Mouse (Mus musculus) neural tube, embryonic 10.5 days (tissue): ENCODE measurements at regions not wholly inside any gene's neighbourhood (a gene's known extent, or its start where the extent isn't known, plus 50 kb on each side); places are given as distances from the start of the nearest gene placed in this dataset.

Source experiments
- DNase-seq: peaks from one replicate; pipeline ENCODE4 v3.0.0-alpha.2; 2017; ENCODE audit warnings: low spot score; ENCODE audit errors: extremely low spot score

- no peak for DNase-seq
These were observed 136.9 kb downstream of the Barhl2 start for GRCm38 (mm10) chr5:106321023-106321422.

DNA sequence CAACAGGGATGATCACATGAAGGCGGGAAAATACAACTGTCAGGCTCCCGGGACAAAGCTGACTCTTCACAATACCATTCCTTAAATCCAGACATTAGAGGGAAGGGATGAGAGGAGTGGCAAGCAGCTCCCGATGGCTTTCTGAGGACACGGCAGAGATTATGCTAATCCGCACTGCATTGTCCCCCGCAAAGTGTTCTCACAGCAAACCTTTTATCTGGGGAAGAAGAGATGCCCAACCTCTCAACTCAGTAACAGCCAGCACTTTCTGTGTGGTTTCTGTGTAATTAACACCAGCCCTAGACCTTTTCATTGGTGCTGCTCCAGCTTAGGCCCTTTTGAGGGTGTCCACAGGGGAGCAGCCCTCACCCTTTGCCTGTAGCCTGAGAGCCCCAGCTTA is 137.9 kb downstream of the Barhl2 start:
- no peak for DNase-seq

DNA sequence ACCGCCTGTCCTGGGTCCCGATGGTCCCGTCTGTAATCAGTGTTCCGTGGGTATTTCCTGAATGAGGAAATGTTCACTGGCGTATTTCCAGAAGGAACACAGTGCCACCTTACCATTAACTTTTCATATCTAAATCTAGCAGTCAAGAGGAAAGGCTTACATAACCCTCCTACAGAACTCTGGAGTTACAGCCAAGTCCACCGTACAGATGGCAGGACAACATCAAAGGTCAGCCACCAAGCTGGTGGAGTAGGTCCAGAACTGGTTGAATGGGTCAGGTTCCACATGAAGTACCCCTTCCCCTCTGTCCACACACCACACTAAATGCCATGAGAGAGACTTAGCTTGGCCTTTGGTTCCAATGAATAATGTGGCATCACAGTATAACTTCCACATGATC is 139.7 kb downstream of the Barhl2 start:
- DNase-seq: no peak

DNA sequence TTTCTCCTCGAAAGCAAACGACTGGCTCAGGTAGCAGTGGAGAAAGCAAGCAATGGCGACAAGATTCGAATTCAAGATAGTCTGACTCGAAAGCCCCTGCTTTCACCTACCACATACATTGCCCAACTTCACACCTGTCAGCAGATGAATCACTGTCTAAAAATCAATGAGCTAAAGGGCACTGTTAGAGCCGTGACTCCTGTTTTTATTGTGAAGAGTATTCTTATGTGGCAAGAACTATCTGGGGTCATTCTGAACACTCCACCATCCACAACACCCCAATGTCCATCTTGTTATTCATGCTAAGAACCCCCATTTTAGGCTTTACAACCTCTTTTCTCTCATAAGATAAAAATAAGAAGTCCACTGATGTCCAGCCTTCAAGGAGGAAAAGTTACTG is 144.1 kb downstream of the Barhl2 start:
- no peak for DNase-seq

DNA sequence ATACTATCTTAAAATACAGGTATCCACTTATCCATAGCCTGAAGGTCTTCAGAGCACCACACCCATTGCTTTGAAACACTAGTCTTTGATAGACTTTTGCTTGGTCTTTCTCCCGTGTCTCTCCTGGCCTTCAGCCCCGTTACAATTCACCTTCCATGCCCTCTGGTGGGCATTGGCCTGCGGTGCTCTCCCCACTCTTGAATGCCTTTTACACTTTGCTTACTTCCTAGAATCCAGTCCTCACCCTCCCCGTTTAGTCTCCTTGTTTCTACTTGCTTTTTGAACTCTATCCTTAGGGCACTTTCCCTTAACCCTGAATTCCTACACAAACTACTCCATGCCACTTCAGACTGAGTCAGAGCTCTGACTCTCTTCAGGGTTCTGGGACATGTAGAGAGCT is 156.6 kb downstream of the Barhl2 start:
- no peak for DNase-seq

GRCm38 (mm10) chr5:106296721-106297120 is 161.2 kb downstream of the Barhl2 start:
- DNase-seq: no peak

DNA sequence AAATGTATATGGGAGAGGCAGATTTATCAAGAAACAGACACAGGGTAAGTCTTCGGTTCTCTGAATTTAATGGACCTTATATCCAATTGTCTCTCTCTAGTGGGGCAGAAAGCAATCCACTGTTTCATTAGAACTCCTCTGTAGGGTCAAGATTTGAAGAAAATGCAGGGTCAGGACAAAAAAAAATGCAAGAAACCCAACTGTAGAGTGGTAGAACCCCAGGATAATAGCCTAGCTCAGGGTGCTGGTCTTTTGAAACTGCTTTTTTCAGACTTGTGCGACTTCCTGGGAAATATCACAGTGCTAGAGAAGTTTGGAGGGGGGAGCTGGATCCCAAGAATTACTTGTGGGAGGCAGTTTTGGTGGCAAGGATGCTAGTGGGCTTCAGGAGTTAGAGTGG is 162.0 kb downstream of the Barhl2 start:
- no peak for DNase-seq

- DNase-seq: no peak
These were observed 162.4 kb downstream of the Barhl2 start for GRCm38 (mm10) chr5:106295538-106295937.

DNA sequence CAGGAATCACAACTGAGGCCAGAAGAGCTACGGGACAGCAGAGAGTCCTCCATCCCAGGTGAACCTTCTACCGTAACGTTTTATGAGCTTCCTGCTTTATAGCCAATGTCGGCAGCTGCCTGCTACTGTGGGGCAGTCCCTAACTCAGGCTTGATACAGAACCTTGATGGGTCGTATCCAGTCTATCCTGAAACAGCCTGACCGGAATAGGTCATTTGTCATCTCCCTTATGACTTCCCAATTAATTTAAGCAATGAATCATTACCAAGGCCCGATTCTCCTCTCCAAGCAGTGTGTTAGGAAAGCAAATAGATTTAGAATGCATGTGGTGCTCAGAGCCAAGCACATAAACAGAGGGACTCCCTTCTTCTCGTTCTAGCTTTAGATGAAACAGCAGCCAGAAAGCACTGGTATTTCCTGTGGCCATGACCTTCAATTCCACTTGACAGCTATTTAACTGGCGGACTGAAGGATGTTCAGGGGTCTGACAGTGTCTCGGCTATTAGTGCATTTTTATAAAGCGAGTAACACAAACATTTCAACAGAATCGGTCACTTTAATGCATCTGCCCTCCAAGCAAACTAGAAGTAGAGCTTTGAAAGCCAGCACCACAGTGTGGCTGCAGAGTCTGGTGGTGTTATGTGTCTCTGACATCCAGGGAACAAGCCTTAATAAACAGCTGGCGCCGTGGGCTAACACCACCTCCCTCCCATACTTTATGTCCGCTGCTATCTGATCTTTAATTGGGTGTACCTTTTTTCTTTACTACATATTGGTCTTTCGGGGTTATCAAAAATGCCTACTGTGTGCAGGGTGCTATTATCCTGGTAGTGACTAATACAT is 165.4 kb downstream of the Barhl2 start:
- DNase-seq: no peak

DNA sequence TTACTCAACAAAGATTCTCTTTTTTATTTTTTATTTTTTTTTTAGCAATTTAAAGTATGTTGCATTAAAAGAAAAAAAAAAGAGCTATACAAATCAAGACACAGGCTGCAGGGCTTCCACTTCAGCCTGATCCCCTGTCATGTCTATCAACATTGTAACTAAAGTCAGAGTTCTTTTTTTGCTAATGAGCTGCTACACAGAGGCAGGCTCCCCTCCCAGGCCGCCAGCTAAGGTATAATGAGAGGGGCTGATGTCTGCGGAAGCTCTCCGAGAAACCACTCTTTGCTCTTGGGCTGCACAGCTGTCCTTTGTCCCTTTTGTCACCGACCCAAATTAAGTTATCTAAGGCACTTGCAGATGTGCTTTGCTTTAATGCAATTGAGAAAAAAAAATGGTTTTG is 172.8 kb downstream of the Barhl2 start:
- DNase-seq: no peak

DNA sequence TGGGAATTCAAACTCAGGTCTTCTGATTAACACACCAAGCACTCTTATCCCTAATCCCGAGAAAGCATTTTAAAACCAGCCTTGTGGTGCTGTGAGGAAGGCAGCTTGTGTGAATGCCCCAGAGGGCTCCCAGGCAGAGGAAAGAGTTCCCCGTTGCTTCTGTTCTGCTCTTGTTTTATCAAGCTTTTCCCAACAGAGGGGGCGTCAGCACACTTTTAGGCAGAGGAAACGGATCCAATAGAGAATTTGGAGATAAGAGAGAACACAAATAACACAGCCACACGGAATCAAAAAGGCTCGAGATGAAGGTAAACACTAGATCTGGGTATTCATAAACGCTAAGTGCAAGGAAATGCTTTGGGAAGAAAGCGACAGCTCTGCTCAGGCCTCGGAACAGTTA is 173.2 kb downstream of the Barhl2 start:
- no peak for DNase-seq

- no peak for DNase-seq
These were observed 175.3 kb downstream of the Barhl2 start for GRCm38 (mm10) chr5:106282646-106283045.

- DNase-seq: no peak
These were observed 180.2 kb downstream of the Barhl2 start for GRCm38 (mm10) chr5:106277786-106278185.

- no peak for DNase-seq
These were observed 180.7 kb downstream of the Barhl2 start for GRCm38 (mm10) chr5:106277231-106277630.

GRCm38 (mm10) chr5:106276186-106276585 is 181.8 kb downstream of the Barhl2 start:
- no peak for DNase-seq

DNA sequence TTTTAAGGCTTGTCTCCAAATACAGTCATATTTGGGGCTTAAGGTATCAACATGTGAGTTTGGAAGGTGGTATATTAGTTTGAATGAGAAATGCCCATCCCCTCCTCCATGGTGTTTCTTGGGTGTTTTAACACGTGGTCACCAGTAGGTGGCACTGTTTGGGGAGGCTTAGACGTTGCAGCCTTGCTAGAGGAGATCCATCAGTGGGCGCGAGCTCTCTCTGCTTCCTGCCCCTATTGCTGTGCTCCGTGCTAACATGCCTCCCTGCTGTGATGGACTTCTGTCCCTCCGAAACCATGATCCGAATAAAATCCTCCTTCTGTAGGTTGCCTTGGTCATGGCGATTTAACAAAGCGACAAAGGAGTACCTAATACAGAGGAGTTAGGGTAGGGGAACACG is 183.3 kb downstream of the Barhl2 start:
- peak; percentile 40 for DNase-seq

- DNase-seq: no peak
These were observed 193.4 kb downstream of the Barhl2 start for GRCm38 (mm10) chr5:106264536-106264935.

- no peak for DNase-seq
These were observed 200.8 kb downstream of the Barhl2 start for GRCm38 (mm10) chr5:106257179-106257578.

GRCm38 (mm10) chr5:106229154-106229553 is 228.8 kb downstream of the Barhl2 start:
- DNase-seq: no peak

- DNase-seq: no peak
These were observed 233.8 kb downstream of the Barhl2 start for GRCm38 (mm10) chr5:106224141-106224540.

- no peak for DNase-seq
These were observed 248.4 kb downstream of the Barhl2 start for GRCm38 (mm10) chr5:106209543-106209942.

DNA sequence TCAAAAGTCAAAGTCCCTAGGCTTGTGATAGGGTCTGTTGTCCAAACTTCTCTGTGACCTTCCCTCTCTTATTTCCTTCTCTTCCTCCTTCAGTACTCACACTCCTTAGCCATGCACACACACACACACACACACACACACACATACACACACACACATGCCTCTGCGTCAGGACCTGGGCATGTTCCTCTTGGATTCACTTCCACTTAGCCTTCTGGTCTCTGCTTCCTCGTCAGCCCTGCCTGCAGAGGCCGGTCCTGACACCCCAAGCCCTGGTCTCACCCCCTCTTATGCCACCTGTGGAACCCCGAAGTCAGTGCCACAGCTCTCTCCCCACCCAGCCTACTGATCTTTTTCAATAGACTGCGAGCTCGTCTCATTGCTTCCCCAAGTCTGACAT is 250.3 kb downstream of the Barhl2 start:
- DNase-seq: no peak

DNA sequence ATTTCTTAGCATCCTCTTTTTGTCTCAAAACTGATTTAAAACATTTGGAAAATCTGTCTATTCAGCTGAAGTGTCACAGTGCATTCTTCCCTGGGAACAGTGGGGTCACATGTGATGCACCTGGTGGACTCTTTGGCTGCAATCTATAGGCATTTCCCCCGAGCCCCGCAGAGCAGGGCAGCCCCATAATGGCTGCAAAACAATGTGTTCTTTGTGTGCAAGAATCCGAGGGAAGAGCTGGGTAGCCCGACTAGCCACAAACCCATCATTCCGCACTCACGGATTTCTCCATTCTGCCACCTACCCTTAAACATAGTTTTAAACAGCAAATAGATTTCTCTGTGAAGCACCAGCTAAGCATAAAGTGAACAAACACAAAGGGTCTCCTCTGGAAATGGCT is 252.2 kb downstream of the Barhl2 start:
- peak; percentile 23 for DNase-seq
